Mouse (Mus musculus) testis, adult 2 months (tissue): Measurements from ENCODE around the gene Ngrn.

Experiments
- CTCF ChIP-seq: fragments of 200-500 bp; IDR thresholded peaks from 2 replicates; pipeline ENCODE4 v1.5.1; 2012; ENCODE audit warnings: low read depth, mild to moderate bottlenecking, inconsistent platforms, low read length, moderate library complexity; ENCODE audit not compliant: control insufficient read depth, insufficient read depth, insufficient replicate concordance
- POLR2A ChIP-seq: fragments of 200-500 bp; IDR thresholded peaks from 2 replicates; pipeline ENCODE4 v1.6.1; 2012; ENCODE audit warnings: low read depth, mild to moderate bottlenecking, inconsistent platforms, low read length, moderate library complexity; ENCODE audit not compliant: control insufficient read depth

DNA sequence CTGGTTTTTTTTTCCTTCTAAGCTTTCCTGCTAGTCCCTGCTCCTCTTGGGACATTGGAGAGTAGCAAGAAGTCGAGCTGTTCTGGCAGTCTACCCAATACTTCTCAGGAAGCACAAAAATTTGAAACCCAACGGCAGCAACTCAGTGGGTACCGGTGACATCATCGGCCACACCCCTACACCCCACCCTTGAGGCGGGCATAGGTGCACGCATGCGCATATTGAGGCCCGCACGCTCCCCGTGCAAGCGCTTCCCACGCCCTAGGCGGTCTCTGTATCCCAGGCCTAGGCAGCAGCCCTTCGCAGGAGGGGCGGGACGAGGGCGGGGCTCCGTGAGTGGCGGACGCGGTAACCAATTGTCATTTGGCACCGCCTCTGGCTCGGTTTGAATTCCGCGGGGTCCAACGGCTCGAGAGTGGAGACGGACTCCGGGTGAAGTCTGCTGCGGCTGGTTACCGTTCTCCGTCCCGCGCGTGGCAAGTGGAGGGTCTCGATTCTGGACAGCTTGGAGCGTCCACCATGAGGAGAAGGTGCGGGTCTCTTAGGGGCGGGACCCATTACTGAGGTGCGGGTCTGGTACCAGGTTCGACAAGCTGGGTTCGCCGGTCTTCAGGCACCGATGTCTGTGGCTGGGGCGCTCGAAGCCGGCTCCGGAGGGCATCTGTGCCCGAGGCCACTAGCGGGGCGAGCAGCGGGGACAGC is 33.2 kb downstream of the Ngrn start, which contains the start of gene Prc1:
- peak; percentile 78 for TF ChIP-seq POLR2A
- TF ChIP-seq CTCF = no peak
